Mouse (Mus musculus) frontal cortex, postnatal 14 days (tissue): ENCODE results near the gene Pim3.
A peak's percentile ranks its signal among the peaks of the same experiment; 100 is the strongest.

Experiments
- DNase-seq, 2 experiments: peaks; one replicate each; pipeline ENCODE4 v3.0.0; 2022; ENCODE audit warnings: low spot score in 2 of 2

Pim3 gene

DNA sequence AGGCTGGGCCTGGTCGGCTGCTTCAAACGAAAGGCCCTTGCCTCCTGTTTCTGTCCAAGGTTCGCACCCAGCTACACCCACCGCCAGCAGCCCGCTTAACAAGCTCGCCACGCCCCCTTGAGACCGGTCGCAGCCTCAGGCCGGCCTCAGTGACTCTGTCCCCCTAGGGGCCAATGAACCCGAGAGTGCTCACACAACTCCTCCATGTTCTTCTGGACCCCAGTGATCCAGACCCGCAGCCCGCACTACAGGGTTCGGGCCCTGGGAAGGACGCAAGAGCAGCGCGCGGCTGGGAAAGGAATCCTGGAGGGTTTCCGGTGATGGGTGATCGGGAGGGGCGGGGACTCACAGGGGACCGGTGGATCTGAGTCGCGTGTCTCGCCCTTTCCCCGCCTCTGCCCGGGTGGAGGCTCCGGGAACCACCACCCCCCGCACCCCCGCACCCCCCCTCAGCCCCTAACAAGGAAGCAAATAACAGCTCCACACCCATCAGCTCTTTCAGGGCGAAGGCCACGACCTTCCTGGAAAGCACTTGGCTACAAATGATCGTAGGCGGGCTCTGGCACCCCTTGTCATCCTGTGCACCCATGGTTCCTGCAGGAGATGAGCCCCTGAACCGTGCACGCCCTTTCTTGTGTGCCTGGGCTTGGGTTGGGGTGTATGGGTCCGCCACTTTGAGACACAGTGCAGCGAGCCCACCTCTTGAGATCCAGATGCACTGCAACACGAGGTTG, 24.6 kb upstream of the Pim3 start:
- peak in 1 of 2 experiments; percentile 50 for DNase-seq

DNA sequence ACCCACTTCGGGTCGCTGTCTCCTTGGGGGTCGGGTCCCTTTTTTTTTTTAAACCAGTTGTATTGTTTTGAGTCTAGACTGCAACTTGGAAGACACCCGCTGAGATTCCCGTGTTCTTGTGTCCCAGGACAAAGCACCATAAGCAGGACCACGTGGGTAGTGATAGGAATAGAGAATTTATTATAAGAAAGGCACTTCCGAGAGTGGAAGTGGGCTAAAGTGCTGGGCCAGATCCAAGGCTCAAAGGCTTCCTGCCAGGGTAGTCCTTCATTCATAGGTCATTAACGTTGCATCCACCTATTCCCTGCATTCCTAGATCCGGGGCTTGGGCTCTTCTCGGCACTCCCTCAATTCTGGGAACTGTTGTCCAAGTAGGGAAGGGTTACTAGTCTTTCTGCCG, 24.0 kb upstream of the Pim3 start:
- no peak for DNase-seq

DNA sequence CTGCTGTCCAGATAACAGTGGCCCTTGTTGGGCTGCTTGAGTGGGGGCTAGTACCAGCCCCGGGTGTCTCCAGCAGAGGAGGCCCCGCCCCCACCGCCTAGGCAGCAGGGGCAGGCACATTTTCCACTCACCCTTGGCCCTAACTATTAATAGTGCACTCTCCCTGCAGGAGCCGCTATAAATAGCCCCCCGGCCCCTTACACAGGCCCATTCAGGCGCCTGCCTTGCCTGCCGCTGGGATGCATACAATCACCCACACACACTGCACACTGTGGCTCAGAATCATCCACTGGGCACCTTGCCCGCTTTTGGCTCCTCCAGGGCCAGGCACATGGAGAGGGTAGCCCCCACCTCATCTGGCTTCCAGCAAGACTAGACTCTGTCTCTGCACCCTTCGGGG, 22.7 kb upstream of the Pim3 start:
- DNase-seq = peak; percentile 64 to 76

DNA sequence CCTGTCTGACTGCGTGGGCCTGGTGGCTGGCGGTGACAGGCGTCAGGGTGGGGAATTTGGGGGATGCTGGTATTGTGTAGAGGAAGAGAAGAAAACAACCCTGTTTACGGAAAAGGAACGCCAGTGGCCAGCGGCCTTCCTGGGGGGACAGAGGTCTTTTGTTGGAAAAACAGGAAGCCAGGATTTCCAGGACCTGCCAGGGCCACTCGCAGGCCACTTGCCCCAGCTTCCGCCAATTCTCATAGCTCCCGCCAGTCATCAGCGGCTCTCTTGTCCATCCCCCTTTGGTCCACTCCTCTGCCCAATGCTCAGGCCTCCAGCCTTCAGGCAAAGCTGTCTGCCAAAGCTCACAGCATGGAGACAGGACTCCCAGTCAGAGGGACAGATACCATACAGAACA, 21.9 kb upstream of the Pim3 start:
- no peak for DNase-seq

DNA sequence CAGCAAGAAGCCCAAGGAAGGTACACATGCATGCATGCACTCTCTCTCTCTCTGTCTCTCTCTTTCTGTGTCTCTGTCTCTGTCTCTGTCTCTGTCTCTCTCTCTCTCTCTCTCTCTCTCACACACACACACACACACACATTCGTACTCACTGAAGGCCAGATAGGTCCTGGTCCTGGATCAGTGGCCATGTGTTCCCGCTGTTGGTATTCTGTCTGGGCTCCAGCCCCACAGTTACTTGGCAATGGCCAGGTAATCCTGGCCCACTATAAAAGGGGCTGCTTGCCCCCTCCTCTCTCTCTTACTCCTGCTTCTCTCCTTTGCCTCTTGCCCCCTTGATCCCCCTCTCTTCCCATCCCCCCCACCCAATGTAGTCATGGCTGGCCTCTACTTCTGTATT, 20.8 kb upstream of the Pim3 start:
- DNase-seq = no peak

DNA sequence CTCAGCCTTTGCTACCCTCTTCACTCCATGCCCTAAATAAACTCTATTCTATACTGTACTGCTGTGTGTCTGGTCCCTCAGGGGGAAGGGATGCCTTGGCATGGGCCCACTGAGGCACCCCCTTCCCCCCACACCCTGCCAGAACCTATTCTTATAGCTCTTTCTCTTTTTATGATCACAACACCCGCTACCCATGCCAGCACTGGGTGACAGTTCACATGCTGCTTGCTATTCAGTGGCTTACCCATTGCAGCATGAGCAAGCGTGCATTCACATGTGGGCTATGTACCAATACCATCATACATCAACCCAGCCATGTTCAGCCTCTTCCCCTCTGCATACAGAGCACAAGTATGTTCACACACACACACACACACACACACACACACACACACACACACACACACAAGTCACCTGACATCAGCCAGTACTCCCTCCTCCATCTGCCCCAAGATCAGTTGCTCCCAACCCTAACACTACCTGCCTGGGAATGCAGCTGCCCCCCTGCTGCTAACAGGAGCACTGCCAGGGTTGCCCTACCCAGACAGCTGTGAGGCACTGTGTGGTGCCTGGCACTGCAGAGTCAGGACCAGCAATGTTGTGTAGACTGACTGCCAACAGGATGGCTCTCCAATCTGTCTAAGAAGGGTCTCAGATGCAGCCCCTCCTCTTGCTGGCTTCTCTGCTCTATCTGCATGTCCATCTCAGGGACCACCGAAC, 20.2 kb upstream of the Pim3 start:
- no peak for DNase-seq

DNA sequence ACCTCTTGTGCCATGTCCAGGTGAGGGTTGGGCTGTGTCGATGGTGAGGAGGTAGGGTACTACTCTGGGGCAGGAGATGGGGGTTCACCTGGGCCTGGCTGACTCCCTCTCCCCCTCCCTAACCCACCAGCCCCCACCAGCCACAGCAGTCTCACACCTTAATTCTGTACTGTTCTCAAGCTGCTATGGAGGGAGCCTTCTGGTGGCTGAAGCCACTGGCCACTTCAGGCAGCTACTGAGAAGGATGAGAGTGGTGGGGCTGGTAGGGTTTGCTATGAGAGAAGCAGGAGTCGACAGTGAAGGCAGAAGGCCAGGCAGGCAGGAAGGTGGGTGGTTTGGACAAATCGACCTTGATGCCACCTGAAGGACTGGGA, 19.7 kb upstream of the Pim3 start:
- no peak for DNase-seq

DNA sequence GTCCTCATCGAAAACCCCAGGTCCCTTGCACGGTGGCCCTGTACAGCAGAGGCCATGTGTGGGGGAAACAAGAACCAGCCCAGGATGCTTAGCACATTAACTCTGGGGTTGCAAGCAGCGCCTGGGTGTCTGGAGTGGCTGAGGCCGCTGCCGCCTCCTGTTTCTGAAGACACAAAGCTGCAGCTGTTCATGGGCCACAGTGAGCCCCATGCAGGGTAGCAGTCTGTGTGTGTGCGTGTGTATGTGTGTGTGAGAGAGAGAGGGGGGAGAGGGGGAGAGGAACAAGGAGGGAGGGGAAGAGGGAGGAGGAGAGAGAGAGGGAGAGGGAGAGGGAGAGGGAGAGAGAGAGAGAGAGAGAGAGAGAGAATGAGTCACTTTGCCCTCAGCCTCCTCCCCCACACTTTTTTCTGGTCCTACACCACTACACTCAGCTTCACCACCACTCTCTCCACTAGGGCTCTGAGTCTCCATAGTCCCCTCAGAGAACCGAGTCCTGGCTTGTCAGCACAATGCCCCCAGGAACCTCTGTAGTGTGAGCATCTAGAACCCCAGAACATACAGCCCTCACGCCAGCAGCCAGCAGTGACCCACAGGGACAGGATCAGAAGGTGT, 18.4 kb upstream of the Pim3 start:
- DNase-seq = no peak

DNA sequence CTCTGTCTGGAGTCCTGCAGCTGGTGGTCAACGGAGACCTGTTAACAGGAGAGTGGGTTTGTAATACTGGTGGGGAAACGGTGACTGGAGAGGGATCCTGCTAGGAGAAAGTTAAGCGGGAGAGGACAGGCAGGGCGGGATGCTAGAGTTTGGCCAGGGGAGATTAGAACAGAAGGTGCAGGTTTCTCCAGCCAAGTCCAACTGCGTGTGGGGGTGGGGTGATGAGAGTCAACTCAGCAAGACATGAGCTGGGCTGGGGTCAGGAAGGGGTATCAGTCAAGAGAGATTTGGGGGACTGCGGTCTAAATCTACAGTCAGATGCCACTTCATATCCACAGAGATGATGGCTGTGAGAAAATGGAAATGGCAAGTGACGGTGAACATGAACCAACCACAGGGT, 17.0 kb upstream of the Pim3 start:
- no peak for DNase-seq

DNA sequence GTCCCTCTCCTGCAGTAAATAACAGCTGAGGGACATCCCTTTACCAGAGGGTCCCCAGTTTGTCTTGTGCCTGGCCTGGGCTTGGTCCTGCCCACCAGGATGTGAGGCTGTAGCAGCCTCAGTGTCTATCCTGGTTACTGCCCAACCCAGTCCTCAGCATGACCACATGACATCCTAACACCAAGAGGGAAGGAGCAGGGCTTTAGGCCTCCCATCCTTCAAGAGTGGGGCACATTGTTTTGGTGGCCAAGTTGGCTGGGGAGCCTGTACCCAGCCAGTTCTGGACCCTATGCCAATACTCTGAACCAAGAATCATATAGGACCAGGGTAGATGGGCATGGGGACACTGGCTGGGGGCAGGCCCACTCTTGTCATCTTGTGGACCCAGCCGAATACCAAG, 13.3 kb upstream of the Pim3 start:
- DNase-seq = no peak

DNA sequence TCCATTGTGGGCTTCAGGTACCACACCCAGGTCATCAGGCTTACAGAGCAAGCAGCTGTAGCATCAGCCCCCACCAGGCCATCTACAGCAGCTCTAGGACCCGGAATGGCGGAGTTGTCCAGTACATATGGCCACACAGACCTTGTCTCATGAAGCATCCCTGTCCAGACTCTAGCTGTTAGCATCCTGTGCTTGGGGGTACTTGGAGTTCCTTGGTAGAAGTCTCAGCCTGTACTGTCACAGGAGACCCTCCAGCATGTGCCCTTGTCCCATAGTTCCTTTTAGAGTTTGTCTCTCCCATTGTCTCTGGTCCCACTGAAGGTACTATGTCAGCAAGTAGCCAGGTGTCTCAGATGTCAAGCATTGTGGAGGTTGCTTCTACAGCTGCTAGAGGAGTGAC, 12.4 kb upstream of the Pim3 start:
- DNase-seq = no peak

DNA sequence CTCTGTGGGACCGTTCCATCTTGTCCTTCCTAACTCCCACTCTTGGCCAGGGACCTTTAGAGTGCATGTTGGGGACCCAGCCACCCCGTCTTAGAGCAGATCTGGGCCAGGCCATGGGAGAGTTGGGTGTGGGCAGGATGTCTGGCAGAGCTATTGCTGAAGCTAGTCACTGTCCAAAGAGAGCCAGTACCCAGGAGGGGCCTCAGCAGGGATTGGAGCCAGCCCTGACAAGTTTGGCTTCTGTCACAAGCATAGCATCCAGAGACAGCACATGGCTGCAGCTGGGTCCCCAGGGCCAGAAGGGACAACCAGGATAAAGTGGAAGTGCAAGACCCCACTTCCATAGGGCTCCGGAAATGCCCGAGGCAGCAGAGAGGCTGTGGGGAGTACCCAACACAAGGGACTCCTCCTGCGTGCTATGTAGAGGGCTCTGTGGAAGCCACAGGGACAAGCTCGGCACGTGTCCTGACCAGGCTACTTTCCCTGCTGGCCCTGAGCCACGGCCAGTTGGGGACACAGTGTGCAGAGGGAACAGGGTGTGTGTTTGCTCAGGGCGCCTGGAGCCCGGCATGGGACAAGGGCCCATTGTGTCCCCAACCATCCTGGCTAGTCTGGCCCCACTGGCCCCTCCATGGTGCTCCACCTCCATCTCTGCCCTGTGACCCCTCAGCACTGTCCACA, 11.7 kb upstream of the Pim3 start:
- peak; percentile 65 to 79 for DNase-seq

DNA sequence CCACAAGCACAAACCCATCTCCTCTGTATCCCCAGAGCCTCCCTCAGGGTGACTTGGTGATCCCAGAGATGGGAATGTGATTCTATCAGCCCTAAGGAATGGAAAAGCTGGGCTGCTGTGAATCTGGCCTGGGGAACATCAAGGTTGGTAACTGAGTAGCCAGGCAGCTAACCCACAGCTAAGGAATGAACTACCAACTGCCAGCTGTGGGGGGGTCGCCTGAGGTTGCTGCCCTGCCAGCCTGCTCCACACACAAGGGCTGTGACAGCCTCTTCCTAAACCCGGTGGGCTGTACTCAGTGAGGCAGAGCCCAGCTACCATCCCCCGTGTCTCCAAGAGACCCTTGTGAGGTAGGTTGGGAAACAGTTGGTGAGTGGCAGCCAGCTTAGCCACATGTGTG, 10.9 kb upstream of the Pim3 start:
- DNase-seq = no peak

DNA sequence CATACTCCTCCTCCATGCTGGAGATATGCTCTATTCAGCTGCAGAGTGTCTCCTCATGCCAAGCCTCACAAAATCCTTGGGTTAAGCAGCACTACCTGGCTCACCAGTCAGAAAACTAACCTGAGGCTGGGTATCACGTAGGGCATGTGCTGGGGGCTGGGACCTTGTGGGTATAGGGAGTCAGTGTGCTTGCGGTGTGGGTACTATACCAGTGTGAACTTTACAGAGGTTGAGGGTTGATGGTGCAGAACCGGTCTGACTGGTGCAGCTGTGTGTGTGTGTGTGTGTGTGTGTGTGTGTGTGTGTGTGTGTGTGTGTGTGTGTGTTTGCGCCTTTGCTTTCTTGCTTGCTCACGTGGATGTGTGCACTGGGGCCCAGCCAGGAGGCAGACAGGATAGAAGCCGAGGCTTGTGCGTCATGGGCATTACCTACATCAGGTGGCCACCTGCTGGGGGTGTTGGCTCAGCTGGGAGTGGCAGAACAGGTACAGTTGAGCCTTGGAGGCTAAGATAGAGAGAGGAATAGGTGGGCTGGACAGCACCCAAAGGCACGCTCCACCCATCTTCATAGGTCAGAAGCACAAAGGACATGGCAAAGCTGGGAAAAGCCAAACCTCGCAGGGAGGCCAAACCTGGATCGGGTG, 10.4 kb upstream of the Pim3 start:
- DNase-seq = no peak

DNA sequence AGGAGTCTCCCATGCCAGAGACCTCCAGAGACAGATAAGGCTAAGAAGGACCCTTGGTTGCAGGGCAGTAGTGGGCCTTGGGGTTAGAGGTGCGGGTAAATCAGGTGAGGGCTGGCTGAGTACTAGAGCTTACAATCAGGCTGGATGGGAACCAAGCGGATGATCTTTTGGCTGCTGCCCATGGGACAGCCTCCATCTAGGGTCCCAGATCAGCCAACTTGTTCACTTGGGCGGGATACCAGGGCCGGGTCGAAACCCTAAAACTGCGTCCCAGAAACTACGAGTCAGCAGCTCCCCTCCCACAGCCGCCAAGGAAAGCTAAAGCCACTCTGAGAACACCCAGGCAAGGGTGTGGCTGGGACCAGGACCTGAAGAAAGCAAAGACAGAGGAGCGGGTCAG, 8.9 kb upstream of the Pim3 start:
- DNase-seq = no peak

DNA sequence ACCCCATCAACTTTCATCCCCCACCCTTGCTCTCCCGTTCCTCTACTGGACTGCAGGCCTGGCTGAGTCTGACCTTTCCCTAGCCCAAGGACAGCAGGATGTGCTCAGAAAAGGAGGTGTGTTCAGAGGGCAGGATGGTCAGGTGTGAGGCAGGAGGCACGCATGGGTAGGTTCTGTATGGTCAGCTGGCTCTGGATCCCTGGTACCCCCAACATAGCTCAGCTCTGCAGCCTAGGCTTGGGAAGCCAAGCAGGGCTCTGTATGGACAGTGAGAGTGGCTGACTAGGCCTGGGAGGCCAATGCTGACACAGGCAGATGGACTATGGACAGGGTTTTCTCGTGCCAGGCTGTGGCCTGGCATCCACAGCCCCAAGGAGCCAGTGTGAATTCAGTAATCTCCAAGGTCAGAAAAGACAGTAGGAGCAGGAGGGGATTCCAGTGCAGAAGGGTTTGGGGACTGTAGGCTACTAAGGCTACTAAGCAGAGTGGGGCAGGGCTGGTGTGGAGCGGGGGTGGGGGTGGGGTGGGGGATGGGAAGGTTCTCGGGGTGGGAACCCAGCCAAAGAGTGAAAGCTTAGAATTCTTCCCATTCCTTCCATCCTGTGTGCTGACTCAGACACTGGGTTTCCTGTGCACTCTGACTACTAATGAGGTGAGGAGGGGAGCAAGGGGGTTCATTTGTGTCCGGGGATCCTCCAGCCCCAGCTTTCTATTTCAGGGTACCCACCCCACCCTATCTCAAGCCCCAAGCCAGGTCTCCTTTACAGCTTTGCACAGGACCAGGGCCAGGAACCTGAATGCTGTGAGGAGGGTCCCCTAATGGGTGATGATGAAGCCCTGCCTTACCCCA, 7.6 kb upstream of the Pim3 start:
- no peak for DNase-seq

DNA sequence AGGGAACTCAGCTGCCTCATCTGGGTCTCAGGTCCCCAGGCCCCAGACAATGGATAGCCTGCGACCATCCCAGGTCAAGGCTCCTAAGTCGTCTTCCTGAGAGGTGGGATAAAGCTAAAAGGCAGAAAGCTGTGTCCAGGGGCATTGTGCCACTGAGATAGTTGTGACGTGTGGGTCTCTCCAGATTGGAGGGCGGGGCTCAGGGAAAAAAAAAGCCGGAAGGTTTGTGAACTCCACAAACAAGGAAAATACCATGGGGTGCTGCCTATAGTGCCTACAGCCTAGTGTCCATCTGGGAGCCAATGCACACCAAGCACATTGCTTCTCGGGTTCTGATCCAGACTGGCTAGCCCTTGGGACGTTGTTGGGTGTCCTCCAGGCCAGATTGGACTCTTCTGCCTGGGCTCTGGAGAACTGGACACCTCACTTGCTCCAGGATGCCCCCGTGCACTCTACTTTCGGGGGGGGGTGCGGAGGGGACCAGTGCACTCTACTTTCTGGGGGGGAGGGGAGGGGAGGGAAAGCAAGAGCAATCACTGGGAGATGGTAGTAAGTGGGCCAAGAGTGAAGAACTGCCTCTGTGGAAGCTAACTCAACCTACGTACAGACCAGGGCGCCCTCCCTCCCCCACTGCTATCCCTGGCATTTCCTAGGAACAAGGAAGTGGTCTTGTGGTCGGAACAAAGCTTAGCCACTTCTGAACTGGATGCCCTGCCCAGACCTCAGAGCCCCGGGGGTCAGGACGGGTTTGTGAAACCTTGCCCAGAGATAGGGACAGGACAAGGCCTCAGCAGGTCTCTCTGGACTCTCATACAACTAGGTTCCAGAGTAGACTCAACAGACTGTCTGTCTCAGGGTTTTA, 6.8 kb upstream of the Pim3 start:
- no peak for DNase-seq

DNA sequence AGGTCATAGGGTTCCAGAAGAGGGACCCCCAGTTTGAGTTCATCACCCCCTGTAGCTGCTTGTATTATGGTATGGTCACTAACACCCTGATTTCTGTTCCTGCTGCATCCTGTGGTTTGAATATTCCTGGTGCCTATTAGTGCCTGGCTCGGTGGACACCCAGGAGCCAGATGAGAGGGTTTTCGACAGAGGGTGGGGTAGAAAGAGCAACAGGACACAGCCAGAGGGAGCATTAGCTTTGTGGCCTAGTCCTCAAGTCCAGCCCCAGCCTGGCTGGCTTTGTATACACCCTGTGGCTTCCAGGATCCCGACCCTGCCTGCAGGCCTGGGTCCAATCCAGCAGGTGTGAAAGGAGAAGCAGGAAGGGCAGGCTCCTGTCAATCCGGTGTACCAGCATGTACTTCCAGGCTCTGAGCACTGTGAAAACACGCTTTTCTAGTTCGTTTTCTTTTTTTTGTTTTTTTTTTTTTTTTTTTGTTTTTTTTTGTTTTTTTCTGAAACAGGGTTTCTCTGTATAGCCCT, 6.0 kb upstream of the Pim3 start:
- DNase-seq = no peak

DNA sequence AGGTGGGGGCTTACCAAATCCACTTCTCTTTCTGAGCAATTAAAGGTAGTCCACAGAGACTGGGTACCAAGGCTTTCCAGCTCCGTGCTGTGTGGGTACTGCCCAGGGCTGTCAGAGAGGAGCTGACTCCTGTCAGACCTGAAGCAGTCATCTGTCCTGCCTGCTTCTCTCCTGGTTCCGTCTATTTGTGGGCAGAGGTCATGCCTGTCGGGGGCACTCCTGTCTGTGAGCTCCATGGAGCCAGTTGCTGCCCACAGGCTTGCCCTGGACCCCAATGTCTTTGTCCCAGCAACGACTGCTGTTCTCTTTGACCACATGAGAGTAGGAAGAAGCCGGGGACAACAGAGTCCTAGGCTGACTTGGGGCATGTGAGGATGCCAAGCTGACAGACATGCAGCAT, 5.4 kb upstream of the Pim3 start:
- no peak for DNase-seq

DNA sequence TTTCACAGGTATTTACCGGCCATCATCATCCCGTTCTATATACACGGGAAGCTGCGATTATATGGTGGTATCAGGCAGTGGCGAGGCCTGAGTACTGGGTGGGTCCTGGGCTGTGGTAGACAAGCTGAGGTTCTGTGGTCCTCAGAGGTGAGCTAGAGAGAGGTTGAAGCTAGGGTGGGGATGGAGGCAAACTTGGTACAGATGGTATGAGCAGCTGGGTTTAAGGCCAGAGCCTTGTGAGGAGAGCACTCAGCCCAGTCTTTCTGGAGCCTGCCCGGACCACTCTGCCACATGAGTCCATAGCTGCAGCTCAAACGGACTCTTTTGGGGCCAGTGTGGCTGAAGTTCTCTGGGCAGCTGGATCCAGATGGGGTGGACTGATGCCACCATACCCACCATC, 4.6 kb upstream of the Pim3 start:
- no peak for DNase-seq
